Mouse (Mus musculus) liver, postnatal 0 days (tissue): ENCODE data around the gene Filip1l.

Source experiments
- CTCF ChIP-seq: sonication (generic); IDR thresholded peaks from 2 replicates; pipeline ENCODE4 v1.5.1; 2016; ENCODE audit warnings: antibody characterized with exemption, low read depth
- EP300 ChIP-seq: IDR thresholded peaks from 2 replicates; pipeline ENCODE4 v1.6.1; 2016; ENCODE audit warnings: antibody characterized with exemption, low read depth, mild to moderate bottlenecking

- TF ChIP-seq CTCF (no peak), EP300 (no peak)
Observed at GRCm38 (mm10) chr16:57585201-57585600, 232.3 kb downstream of the Filip1l start.
